Mouse (Mus musculus) forebrain, embryonic 16.5 days (tissue): ENCODE results near the gene Tifa. TPM values are rescaled to one million over a fixed set of nuclear protein-coding genes. Genes with fewer than 3 reads are reported as not detected.

ENCODE experiments used
- ATAC-seq: fragments of 200-750 bp; cut with Nextera tagmentation; 2 replicates; pipeline ENCODE4 v1.8.0; 2017; ENCODE audit warnings: mild to moderate bottlenecking, moderate library complexity
- H3K27ac ChIP-seq: fragments of 300-500 bp; sonication (generic); 2 replicates; pipeline ENCODE4 v1.5.1; 2014; ENCODE audit warnings: low read length, control low read depth
- H3K27me3 ChIP-seq: fragments of 300-500 bp; sonication (generic); replicated peaks from 2 replicates; pipeline ENCODE4 v1.6.1; 2014; ENCODE audit warnings: low read length; ENCODE audit not compliant: control insufficient read depth, insufficient read depth
- H3K36me3 ChIP-seq: fragments of 300-500 bp; sonication (generic); 2 replicates; pipeline ENCODE4 v1.6.1; 2014; ENCODE audit not compliant: control insufficient read depth, insufficient read depth
- H3K4me1 ChIP-seq: fragments of 300-500 bp; sonication (generic); replicated peaks from 2 replicates; pipeline ENCODE4 v1.6.1; 2014; ENCODE audit warnings: low read length; ENCODE audit not compliant: control insufficient read depth, insufficient read depth
- H3K4me2 ChIP-seq: fragments of 300-500 bp; sonication (generic); 2 replicates; pipeline ENCODE4 v1.6.1; 2014; ENCODE audit warnings: mild to moderate bottlenecking, low read length, control low read depth
- H3K4me3 ChIP-seq: fragments of 300-500 bp; sonication (generic); replicated peaks from 2 replicates; pipeline ENCODE4 v1.5.1; 2014; ENCODE audit warnings: mild to moderate bottlenecking, low read length, control low read depth
- H3K9ac ChIP-seq: fragments of 300-500 bp; sonication (generic); replicated peaks from 2 replicates; pipeline ENCODE4 v1.6.1; 2014; ENCODE audit warnings: low read depth, low read length, control low read depth
- H3K9me3 ChIP-seq: fragments of 300-500 bp; sonication (generic); 2 replicates; pipeline ENCODE4 v1.6.1; 2016; ENCODE audit warnings: low read length; ENCODE audit not compliant: control insufficient read depth
- WGBS: fragments of 180-500 bp; shearing (Covaris S2); extraction: QIAGEN DNeasy Blood & Tissue Kit; methylation state at CpG from one replicate; pipeline ENCODE4 v1.1.7; 2014; 5-methylcytosine and 5-hydroxymethylcytosine counted together
- polyA plus RNA-seq: library from polyadenylated mRNA; unstranded; fragments of >200 nt; fragmentation: Nextera tagmentation; extraction: Ambion mirVana; gene quantifications from 2 replicates; pipeline ENCODE4 v1.2.1, GENCODE M21; 2015

Gene Tifa
- polyA plus RNA-seq, 1 experiment from 2014 or later, result 3.4 TPM

DNA sequence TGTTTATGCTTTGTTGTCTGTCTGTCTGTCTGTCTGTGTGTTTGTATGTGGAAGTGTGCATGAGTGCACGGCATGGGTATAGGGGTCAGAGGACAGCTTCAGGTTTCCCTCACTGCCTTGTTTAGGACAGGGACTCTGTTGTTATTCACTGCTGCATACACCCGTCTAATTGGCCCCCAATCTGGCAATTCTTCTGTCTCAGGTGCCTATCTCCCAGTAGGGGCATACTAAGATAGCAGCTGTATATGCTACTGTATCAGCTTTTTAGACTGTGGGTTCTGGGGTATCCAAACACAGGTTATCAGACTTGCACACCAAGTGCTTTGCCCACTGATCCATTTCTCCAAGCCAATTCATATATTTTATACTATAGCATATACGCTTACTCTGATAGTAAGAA lies 90.4 kb downstream of the Tifa start:
- Histone ChIP-seq H3K4me2 (no peak overlapping the region), H3K27me3 (no peaks in the 10 kb centered on the region), H3K27ac (no peak overlapping the region), H3K4me3 (no peak overlapping the region), H3K9me3 (no peaks in the 10 kb centered on the region), H3K9ac (no peak overlapping the region), H3K36me3 (no peaks in the 10 kb centered on the region), H3K4me1 (no peaks in the 10 kb centered on the region)
- WGBS, result 84% methylated on average over 3 of the region's 3 CpGs
- ATAC-seq, result no peak

DNA sequence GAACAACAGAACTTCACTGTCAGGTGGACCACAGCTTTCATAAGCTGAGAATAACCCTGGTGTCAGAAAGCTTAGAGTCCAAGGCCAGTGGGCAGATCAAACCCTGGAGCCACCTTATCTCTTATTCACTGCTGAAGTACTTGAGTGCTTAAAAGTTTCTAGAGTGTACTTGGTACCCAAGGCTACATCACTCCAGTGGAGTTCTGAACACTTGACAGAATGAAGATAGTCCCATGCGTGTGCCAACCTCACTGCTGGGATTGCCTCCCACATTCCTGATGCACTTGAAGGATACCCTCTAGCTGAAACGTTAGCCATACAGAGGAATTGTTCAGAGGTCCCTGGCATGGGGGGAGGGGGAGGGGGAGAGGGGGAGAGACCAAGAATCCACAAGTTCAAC lies 92.1 kb downstream of the Tifa start:
- no peak for ATAC-seq
- H3K27me3 ChIP-seq, result no peaks in the 10 kb centered on the region

More for the DNA sequence above, 92.1 kb downstream of the Tifa start:
- no peaks in the 10 kb centered on the region for H3K9me3 ChIP-seq
- no peak overlapping the region for H3K9ac ChIP-seq
- H3K4me1 ChIP-seq, result no peaks in the 10 kb centered on the region
- no peak overlapping the region for H3K27ac ChIP-seq
- H3K36me3 ChIP-seq, result no peaks in the 10 kb centered on the region
- H3K4me2 ChIP-seq, result no peak overlapping the region
- whole genome bisulfite sequencing, result 67% methylated on average over 2 of the region's 2 CpGs
- no peak overlapping the region for H3K4me3 ChIP-seq

Other genes starting within 250 kb of the Tifa start
- 30.1 and 31.1 TPM in 2 replicates for gene Larp7, start 236.5 kb upstream of the Tifa start, polyA plus RNA-seq
- 4.9 and 5.2 TPM in 2 replicates for gene Zgrf1, start 236.3 kb upstream of the Tifa start, polyA plus RNA-seq
- gene Neurog2, start 156.7 kb upstream of the Tifa start, polyA plus RNA-seq, result 53.3 and 71.3 TPM in 2 replicates
- gene Alpk1, start 9.3 kb upstream of the Tifa start, polyA plus RNA-seq, result 0.92 and 0.99 TPM in 2 replicates
- 83.0 and 83.1 TPM in 2 replicates for gene Ap1ar, start 47.7 kb downstream of the Tifa start, polyA plus RNA-seq
- gene Fam241a, start 106.5 kb downstream of the Tifa start, polyA plus RNA-seq, result 10.2 and 10.5 TPM in 2 replicates